Mouse (Mus musculus) kidney, postnatal 0 days (tissue): ENCODE data around the gene Ddn. TPM values are rescaled to one million over a fixed set of nuclear protein-coding genes. Genes with fewer than 3 reads are reported as not detected.
A peak's percentile ranks its signal among the peaks of the same experiment; 100 is the strongest.

Source experiments
- ATAC-seq: fragments of 200-750 bp; cut with Nextera tagmentation; replicated peaks from 2 replicates; pipeline ENCODE4 v1.8.0; 2017; ENCODE audit warnings: low read depth, moderate number of reproducible peaks, moderate TSS enrichment, moderate library complexity; ENCODE audit not compliant: low FRiP score
- DNase-seq: peaks from one replicate; pipeline ENCODE4 v3.0.0-alpha.2; 2016; ENCODE audit warnings: low spot score
- H3K27ac ChIP-seq: fragments of 300-500 bp; sonication (generic); 2 replicates; pipeline ENCODE4 v1.5.1; 2014; ENCODE audit warnings: mild to moderate bottlenecking
- H3K27me3 ChIP-seq: fragments of 300-500 bp; sonication (generic); 2 replicates; pipeline ENCODE4 v1.6.1; 2014; ENCODE audit warnings: low read length, mixed read lengths; ENCODE audit not compliant: insufficient read depth
- H3K36me3 ChIP-seq: fragments of 300-500 bp; sonication (generic); 2 replicates; pipeline ENCODE4 v1.6.1; 2014; ENCODE audit warnings: low read length, mixed read lengths; ENCODE audit not compliant: insufficient read depth
- H3K4me1 ChIP-seq: fragments of 300-500 bp; sonication (generic); replicated peaks from 2 replicates; pipeline ENCODE4 v1.6.1; 2014; ENCODE audit warnings: antibody characterized with exemption, low read length, mixed read lengths; ENCODE audit not compliant: insufficient read depth
- H3K4me2 ChIP-seq: fragments of 300-500 bp; sonication (generic); 2 replicates; pipeline ENCODE4 v1.6.1; 2014; ENCODE audit warnings: mild to moderate bottlenecking, low read length, moderate library complexity, mixed read lengths
- H3K4me3 ChIP-seq: fragments of 300-500 bp; sonication (generic); replicated peaks from 2 replicates; pipeline ENCODE4 v1.5.1; 2014; ENCODE audit warnings: low read depth, low read length
- H3K9ac ChIP-seq: fragments of 300-500 bp; sonication (generic); 2 replicates; pipeline ENCODE4 v1.6.1; 2014; ENCODE audit warnings: low read depth, low read length
- H3K9me3 ChIP-seq: fragments of 300-500 bp; sonication (generic); replicated peaks from 2 replicates; pipeline ENCODE4 v1.6.1; 2016; ENCODE audit warnings: low read length, inconsistent platforms, mixed read lengths
- CTCF ChIP-seq: IDR thresholded peaks from 2 replicates; pipeline ENCODE4 v1.5.1; 2016; ENCODE audit warnings: antibody characterized with exemption, low read depth, mild to moderate bottlenecking, moderate library complexity
- WGBS: fragments of 180-500 bp; shearing (Covaris S2); extraction: QIAGEN DNeasy Blood & Tissue Kit; methylation state at CpG from one replicate; pipeline ENCODE4 v1.1.7; 2014; 5-methylcytosine and 5-hydroxymethylcytosine counted together
- polyA plus RNA-seq: library from polyadenylated mRNA; unstranded; fragments of >200 nt; fragmentation: Nextera tagmentation; extraction: Ambion mirVana; gene quantifications from 2 replicates; pipeline ENCODE4 v1.2.1, GENCODE M21; 2015

Ddn gene
- polyA plus RNA-seq, 1 experiment from 2014 or later: 6.1 TPM

DNA sequence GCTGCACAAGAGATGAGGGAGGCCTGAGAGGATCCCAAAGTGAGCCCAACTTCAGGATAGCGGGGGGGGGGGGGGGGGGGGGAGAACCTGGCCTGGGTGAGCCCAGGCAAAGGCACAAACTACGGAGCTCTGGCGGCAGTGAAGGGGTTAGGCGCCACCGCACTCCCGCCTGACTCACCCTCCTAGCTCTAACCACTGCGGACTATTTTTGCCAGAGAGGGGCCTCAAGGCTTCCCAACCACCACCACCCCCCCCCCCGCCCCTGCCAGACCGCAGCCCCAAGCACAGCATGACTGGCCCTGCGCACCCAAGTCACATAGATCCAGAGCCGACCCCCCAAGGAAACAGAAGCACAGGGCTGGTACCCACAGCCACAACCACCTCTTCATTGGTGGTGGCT, 30.5 kb downstream of the Ddn start:
- H3K27ac ChIP-seq: no peak overlapping the region
- WGBS: 0% methylated on average over 11 of the region's 11 CpGs
- peaks cover 67% of the 10 kb centered on the region for H3K27me3 ChIP-seq

DNA sequence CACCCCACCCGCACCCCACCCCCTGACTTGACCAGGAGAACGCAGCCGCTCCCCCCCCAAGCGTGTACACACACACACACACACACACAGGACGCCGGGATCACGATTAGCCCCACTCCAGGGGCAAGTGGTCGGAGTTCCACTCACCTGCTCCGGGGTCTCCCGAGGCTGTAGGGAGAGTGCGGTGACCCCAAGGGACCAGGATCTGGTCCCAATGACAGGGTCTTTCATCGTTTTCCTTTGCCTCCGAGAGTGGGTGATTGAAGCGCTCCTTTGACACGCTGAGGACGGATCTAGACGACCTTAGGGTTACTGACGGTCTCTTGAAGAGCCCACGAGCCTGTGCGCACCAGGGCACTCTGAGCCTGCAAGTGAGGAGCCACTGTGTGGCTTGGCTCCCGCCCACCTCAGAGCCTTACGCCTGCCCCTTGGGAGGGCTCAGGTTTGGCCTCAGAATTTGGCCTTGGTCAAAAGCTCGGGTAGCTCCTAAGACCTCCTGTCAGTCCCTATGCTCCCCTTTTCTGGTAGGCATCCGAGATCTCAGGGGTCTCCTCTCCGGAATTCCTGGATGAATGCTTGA, 31.0 kb downstream of the Ddn start:
- no peak overlapping the region for H3K9ac ChIP-seq
- no peak for TF ChIP-seq CTCF
- H3K36me3 ChIP-seq: no peaks in the 10 kb centered on the region
- peak overlapping the region; percentile 41 for H3K4me2 ChIP-seq
- H3K27ac ChIP-seq: no peak overlapping the region
- no peaks in the 10 kb centered on the region for H3K9me3 ChIP-seq
- peak overlapping the region; percentile 18 for H3K4me3 ChIP-seq
- H3K27me3 ChIP-seq: peaks cover 68% of the 10 kb centered on the region
- DNase-seq: no peak
- ATAC-seq: no peak
- 2% methylated on average over 25 of the region's 25 CpGs for WGBS
- peaks cover 11% of the 10 kb centered on the region; the same call in 1 of the 2 replicates for H3K4me1 ChIP-seq

More for the DNA sequence above, 30.5 kb downstream of the Ddn start:
- no peaks in the 10 kb centered on the region for H3K9me3 ChIP-seq
- H3K4me3 ChIP-seq: no peak overlapping the region
- H3K9ac ChIP-seq: no peak overlapping the region
- ATAC-seq (no peak), DNase-seq (no peak)
- H3K36me3 ChIP-seq: no peaks in the 10 kb centered on the region
- peaks cover 11% of the 10 kb centered on the region; the same call in 1 of the 2 replicates for H3K4me1 ChIP-seq
- H3K4me2 ChIP-seq: no peak overlapping the region
- TF ChIP-seq CTCF: no peak

DNA sequence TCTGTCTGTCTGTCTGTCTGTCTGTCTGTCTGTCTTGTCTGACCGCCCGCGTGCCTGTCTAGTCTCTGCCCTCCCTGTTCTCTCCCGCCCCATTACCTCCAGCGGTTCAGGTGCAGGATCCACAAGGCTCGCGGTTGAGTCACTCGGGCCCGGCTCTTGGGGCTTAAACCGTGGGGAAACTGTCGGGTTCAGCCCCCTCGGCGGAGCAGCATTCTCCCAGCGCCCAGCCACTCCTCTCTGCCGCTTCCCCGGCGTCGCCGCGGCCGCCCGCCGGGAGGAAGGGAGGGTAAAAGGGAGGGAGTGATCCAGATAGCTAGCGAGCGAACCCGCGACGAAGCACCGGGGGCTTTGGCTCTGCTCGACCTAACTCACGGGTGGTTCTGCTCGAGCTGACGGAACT, 31.5 kb downstream of the Ddn start, which contains the start of gene Wnt10b:
Wnt10b (minus strand) TSS at position 389 of the 400 bp plus-strand sequence.
- H3K4me2 ChIP-seq: peak within 1 kb of the TSS; percentile 41
- H3K36me3 ChIP-seq: no peaks in the 10 kb centered on the region
- DNase-seq (no peak), ATAC-seq (no peak)
- WGBS: under 1% methylated on average over 33 of the region's 33 CpGs
- peak within 1 kb of the TSS; percentile 18 for H3K4me3 ChIP-seq
- peaks cover 12% of the 10 kb centered on the region; the same call in 1 of the 2 replicates for H3K4me1 ChIP-seq
- no peak within 1 kb of the TSS for H3K27ac ChIP-seq
- no peaks in the 10 kb centered on the region for H3K9me3 ChIP-seq
- no peak within 1 kb of the TSS for H3K9ac ChIP-seq
- H3K27me3 ChIP-seq: peaks cover 69% of the 10 kb centered on the region
- no peak for TF ChIP-seq CTCF

DNA sequence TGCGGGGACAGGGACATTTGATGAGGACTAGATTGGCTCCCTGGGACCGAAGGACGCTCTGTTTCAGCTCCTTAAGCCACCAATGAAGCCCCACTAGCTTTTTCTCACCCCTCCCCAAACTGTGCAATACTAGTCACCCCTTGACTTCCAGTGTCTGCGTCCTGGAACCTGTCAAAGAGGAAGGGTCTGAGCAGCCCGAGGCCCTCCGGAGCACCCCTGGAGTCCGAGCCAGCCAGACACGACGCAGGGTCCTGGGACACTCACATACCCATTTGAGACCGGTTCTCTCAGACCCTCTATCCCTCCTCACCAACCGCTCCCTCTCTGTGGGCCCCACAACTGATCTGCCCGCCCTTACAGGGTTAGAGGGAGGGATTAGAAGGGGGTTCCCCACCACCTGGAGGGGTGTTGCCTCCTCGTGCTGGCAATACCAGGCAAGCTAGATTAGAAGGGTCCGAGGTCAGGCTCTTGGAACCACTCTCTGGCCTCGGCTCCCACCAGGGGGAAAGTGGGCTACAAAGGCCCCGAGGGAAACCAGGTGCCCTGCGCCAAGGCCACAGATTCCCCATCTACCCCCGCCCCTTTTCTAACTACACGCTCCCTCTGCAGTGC, 32.2 kb downstream of the Ddn start:
- no peaks in the 10 kb centered on the region for H3K36me3 ChIP-seq
- WGBS: 3% methylated on average over 19 of the region's 19 CpGs
- H3K9ac ChIP-seq: no peak overlapping the region
- peaks cover 75% of the 10 kb centered on the region for H3K27me3 ChIP-seq
- no peaks in the 10 kb centered on the region for H3K9me3 ChIP-seq
- ATAC-seq (no peak), DNase-seq (no peak)
- H3K27ac ChIP-seq: no peak overlapping the region
- H3K4me3 ChIP-seq: peak overlapping the region; percentile 14; the same call in 1 of the 2 replicates
- peaks cover 17% of the 10 kb centered on the region; the same call in 1 of the 2 replicates for H3K4me1 ChIP-seq
- peak overlapping the region; percentile 44; the same call in 1 of the 2 replicates for H3K4me2 ChIP-seq
- TF ChIP-seq CTCF: no peak

DNA sequence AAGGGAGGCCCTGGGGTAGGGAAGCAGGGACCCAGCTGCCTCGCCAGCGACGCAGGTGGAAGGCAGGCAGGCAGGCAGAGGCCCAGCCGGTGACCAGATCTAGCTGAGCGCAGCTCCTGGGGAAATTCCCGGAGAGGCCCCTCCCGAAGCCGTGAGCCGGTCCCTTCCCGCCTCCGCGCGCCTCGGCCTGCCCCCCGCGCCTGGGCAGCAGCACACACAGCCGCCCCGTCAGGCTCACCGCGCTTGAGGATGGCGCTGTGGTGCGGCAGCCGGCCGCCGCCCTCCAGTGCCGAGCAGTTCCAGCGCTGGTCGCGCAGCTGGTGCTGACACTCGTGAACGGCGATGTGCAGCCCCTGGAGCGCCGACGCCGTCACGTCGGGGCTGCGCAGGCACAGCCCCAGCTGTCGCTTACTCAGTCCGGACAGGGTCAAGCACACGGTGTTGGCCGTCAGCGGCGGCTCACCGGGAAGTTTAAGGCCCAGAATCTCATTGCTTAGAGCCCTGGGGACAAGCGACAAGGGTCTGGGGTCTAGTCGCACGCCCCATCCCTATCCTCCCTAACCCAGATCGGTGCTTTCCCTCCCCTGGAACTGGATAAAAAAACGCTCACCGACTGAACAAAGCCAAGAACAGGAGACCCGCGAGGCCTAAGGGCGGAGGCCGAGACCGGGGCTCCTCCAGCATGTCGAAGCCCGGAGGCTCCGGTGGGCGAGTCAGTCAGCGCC, 32.8 kb downstream of the Ddn start:
- no peaks in the 10 kb centered on the region for H3K9me3 ChIP-seq
- TF ChIP-seq CTCF: no peak

DNA sequence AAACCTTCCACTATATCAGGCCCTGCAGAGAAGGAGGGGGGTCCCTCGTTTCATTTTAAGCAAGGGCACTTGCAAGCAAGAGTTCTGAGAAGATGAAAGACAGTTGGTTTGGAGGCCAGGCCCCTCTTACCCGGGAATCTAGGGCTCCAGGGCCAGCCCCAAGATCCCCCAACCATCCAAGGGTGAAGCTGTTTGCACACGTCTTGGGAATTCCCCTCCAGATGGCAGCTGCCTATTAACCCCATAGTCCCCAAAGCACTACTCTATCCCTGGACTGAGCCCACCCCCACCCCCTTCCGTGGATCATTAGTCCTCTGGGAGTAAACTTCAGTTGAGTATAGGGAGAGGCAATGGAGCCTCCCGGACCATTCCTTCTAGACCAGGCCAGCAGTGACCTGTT, 33.8 kb downstream of the Ddn start:
- Histone ChIP-seq H3K4me2 (no peak overlapping the region), H3K27me3 (peaks cover 77% of the 10 kb centered on the region), H3K4me3 (no peak overlapping the region), H3K27ac (no peak overlapping the region), H3K4me1 (peaks cover 17% of the 10 kb centered on the region; the same call in 1 of the 2 replicates), H3K36me3 (no peaks in the 10 kb centered on the region), H3K9ac (no peak overlapping the region), H3K9me3 (no peaks in the 10 kb centered on the region)
- no peak for TF ChIP-seq CTCF
- WGBS: 10% methylated on average over 5 of the region's 5 CpGs
- DNase-seq: no peak
- no peak for ATAC-seq

More for the DNA sequence above, 32.8 kb downstream of the Ddn start:
- peak; percentile 38; the same call in 1 of the 2 replicates for ATAC-seq
- Histone ChIP-seq H3K4me3 (peak overlapping the region; percentile 14), H3K27me3 (peaks cover 75% of the 10 kb centered on the region), H3K4me2 (peak overlapping the region; percentile 44), H3K9ac (peak overlapping the region; percentile 15; the same call in 1 of the 2 replicates), H3K27ac (no peak overlapping the region), H3K4me1 (peaks cover 17% of the 10 kb centered on the region; the same call in 1 of the 2 replicates), H3K36me3 (no peaks in the 10 kb centered on the region)
- WGBS: 1% methylated on average over 59 of the region's 62 CpGs
- DNase-seq: no peak
